Comparison of ENCODE assay signal across 18 mouse cellular contexts in genomic region chr4:14075291-14075690, GRCm38 (mm10).
DNase-seq lines count a peak whose midpoint lies in the region; ATAC-seq lines count a peak whose summit lies in the region.
"Had no signal": no experiment of that assay in that cellular context is flagged by ENCODE, and none has a peak within 500 bp of the region (broad histone marks: within the 10 kb centered on the region; RNA-seq: fewer than 3 reads in every experiment).

No protein-coding gene starts in this region.

- peak; percentile 45 for DNase-seq in layer of hippocampus, adult 11-12 months (ENCODE audit: low spot score)
- DNase-seq in layer of hippocampus, adult 9-10 months (ENCODE audit: low spot score): no peak
- DNase-seq in brain, embryonic 18.5 days (ENCODE audit: low read depth, low spot score): peak; percentile 36
- DNase-seq in layer of hippocampus, postnatal 36 days: peak; percentile 33
- DNase-seq in left cerebral cortex, postnatal 36 days (ENCODE audit: low spot score in 2 of 2): peak; percentile 56 to 61
- no peak for DNase-seq in spleen, postnatal 14 days (ENCODE audit: low spot score in 2 of 2)
- no peak for DNase-seq in gastrocnemius, postnatal 4 days (ENCODE audit: low spot score in 2 of 2)
- DNase-seq: adrenal gland, adult 2 months; cerebellum, adult 9-11 months; heart, postnatal 4 days; kidney, adult 9 months; kidney, postnatal 25 days; lung, adult 18-20 months; lung, postnatal 14 days had no signal

- no peak for ATAC-seq in inflammation-experienced regulatory T-cells, adult 6 months
- ATAC-seq: forebrain, embryonic 16.5 days; liver, embryonic 12.5 days; Patski had no signal

- intact Hi-C loops in left cerebral cortex, postnatal 36 days (cut with DNase I): no loop called here

Comparison
In these comparisons a context has a peak if more than half of its experiments do, and no peak if none do; other contexts are left out.
1. DNase-seq: peak in layer of hippocampus, adult 11-12 months (single experiment), brain, embryonic 18.5 days (single experiment), layer of hippocampus, postnatal 36 days (2 of 2) and left cerebral cortex, postnatal 36 days (2 of 2); none in layer of hippocampus, adult 9-10 months (single experiment), spleen, postnatal 14 days (0 of 2) and gastrocnemius, postnatal 4 days (0 of 2).